Mouse (Mus musculus) limb, embryonic 11.5 days (tissue): ENCODE measurements around the gene Ndufa8. TPM values are rescaled to one million over a fixed set of nuclear protein-coding genes. Genes with fewer than 3 reads are reported as not detected.

Experiments
- ATAC-seq: fragments of 200-750 bp; cut with Nextera tagmentation; 2 replicates; pipeline ENCODE4 v1.8.0; 2017; ENCODE audit warnings: low read depth; ENCODE audit not compliant: insufficient number of reproducible peaks, low FRiP score, low TSS enrichment
- DNase-seq: peaks from one replicate; pipeline ENCODE4 v3.0.0-alpha.2; 2015; ENCODE audit warnings: low spot score
- H3K27ac ChIP-seq: fragments of 300-500 bp; sonication (generic); replicated peaks from 2 replicates; pipeline ENCODE4 v1.5.1; 2014; ENCODE audit warnings: low read depth, mild to moderate bottlenecking, low read length
- H3K27me3 ChIP-seq: fragments of 300-500 bp; sonication (generic); 2 replicates; pipeline ENCODE4 v1.6.1; 2014; ENCODE audit warnings: mild to moderate bottlenecking, low read length, mixed read lengths; ENCODE audit not compliant: control insufficient read depth, insufficient read depth
- H3K36me3 ChIP-seq: fragments of 300-500 bp; sonication (generic); 2 replicates; pipeline ENCODE4 v1.6.1; 2014; ENCODE audit warnings: mild to moderate bottlenecking, low read length, moderate library complexity, mixed read lengths; ENCODE audit not compliant: control insufficient read depth, insufficient read depth
- H3K4me1 ChIP-seq: fragments of 300-500 bp; sonication (generic); 2 replicates; pipeline ENCODE4 v1.6.1; 2014; ENCODE audit warnings: low read length, mixed read lengths; ENCODE audit not compliant: control insufficient read depth, insufficient read depth
- H3K4me2 ChIP-seq: fragments of 300-500 bp; sonication (generic); 2 replicates; pipeline ENCODE4 v1.6.1; 2014; ENCODE audit warnings: low read depth, mild to moderate bottlenecking, moderate library complexity; ENCODE audit not compliant: severe bottlenecking
- H3K4me3 ChIP-seq: fragments of 300-500 bp; sonication (generic); 2 replicates; pipeline ENCODE4 v1.5.1; 2014; ENCODE audit warnings: low read depth, low read length
- H3K9ac ChIP-seq: fragments of 300-500 bp; sonication (generic); 2 replicates; pipeline ENCODE4 v1.6.1; 2014; ENCODE audit warnings: mild to moderate bottlenecking, low read length
- H3K9me3 ChIP-seq: fragments of 300-500 bp; sonication (generic); 2 replicates; pipeline ENCODE4 v1.6.1; 2016; ENCODE audit warnings: low read length; ENCODE audit not compliant: control insufficient read depth
- WGBS: fragments of 180-500 bp; shearing (Covaris S2); extraction: QIAGEN DNeasy Blood & Tissue Kit; methylation state at CpG from one replicate; pipeline ENCODE4 v1.1.7; 2014; 5-methylcytosine and 5-hydroxymethylcytosine counted together
- polyA plus RNA-seq: library from polyadenylated mRNA; unstranded; fragments of >200 nt; fragmentation: Nextera tagmentation; extraction: Ambion mirVana; gene quantifications from 2 replicates; pipeline ENCODE4 v1.2.1, GENCODE M21; 2014

The Ndufa8 gene
- polyA plus RNA-seq, 1 experiment from 2014 or later = 196 TPM

GRCm38 (mm10) chr2:36089190-36089589 lies 40.0 kb upstream of the Ndufa8 start:
- H3K27me3 ChIP-seq = peaks cover 69% of the 10 kb centered on the region
- H3K9me3 ChIP-seq = no peaks in the 10 kb centered on the region
- no peak for ATAC-seq

GRCm38 (mm10) chr2:36085041-36085440 lies 35.8 kb upstream of the Ndufa8 start:
- no peak overlapping the region for H3K9ac ChIP-seq
- no peak for DNase-seq
- no peak for ATAC-seq
- H3K36me3 ChIP-seq = no peaks in the 10 kb centered on the region
- peaks cover 7% of the 10 kb centered on the region for H3K4me1 ChIP-seq
- WGBS = 88% methylated on average over 1 of the region's 1 CpGs
- peaks cover 28% of the 10 kb centered on the region for H3K27me3 ChIP-seq
- no peaks in the 10 kb centered on the region for H3K9me3 ChIP-seq
- H3K4me2 ChIP-seq = no peak overlapping the region
- H3K4me3 ChIP-seq = no peak overlapping the region
- H3K27ac ChIP-seq = no peak overlapping the region

More at GRCm38 (mm10) chr2:36089190-36089589, 40.0 kb upstream of the Ndufa8 start:
- 63% methylated on average over 3 of the region's 3 CpGs for WGBS
- no peak overlapping the region for H3K4me3 ChIP-seq
- H3K4me2 ChIP-seq = no peak overlapping the region
- no peak for DNase-seq
- H3K36me3 ChIP-seq = no peaks in the 10 kb centered on the region
- peaks cover 2% of the 10 kb centered on the region; the same call in 1 of the 2 replicates for H3K4me1 ChIP-seq
- H3K27ac ChIP-seq = no peak overlapping the region
- H3K9ac ChIP-seq = no peak overlapping the region

- H3K27me3 ChIP-seq = peaks cover 11% of the 10 kb centered on the region
- DNase-seq (no peak), ATAC-seq (no peak)
- H3K4me1 ChIP-seq = peaks cover 13% of the 10 kb centered on the region
- no peaks in the 10 kb centered on the region for H3K9me3 ChIP-seq
- H3K4me2 ChIP-seq = no peak overlapping the region
- H3K27ac ChIP-seq = no peak overlapping the region
- 83% methylated on average over 9 of the region's 9 CpGs for WGBS
- no peak overlapping the region for H3K4me3 ChIP-seq
- H3K9ac ChIP-seq = no peak overlapping the region
- H3K36me3 ChIP-seq = no peaks in the 10 kb centered on the region
Observed at GRCm38 (mm10) chr2:36082802-36083580, 33.8 kb upstream of the Ndufa8 start.

- WGBS = 27% methylated on average over 9 of the region's 9 CpGs
- peak; percentile 46 for DNase-seq
- Histone ChIP-seq H3K4me1 (peaks cover 18% of the 10 kb centered on the region), H3K27me3 (peaks cover 3% of the 10 kb centered on the region; the same call in 1 of the 2 replicates), H3K9ac (no peak overlapping the region), H3K9me3 (no peaks in the 10 kb centered on the region), H3K36me3 (no peaks in the 10 kb centered on the region), H3K4me3 (no peak overlapping the region), H3K4me2 (no peak overlapping the region), H3K27ac (no peak overlapping the region)
- ATAC-seq = 0 out of 2 replicates have a peak, but pooled peaks have one; percentile 7
Observed at GRCm38 (mm10) chr2:36081446-36081845, 32.2 kb upstream of the Ndufa8 start.

GRCm38 (mm10) chr2:36077160-36077761 lies 28.1 kb upstream of the Ndufa8 start:
- Histone ChIP-seq H3K4me1 (peaks cover 18% of the 10 kb centered on the region), H3K36me3 (no peaks in the 10 kb centered on the region), H3K4me2 (peak overlapping the region; percentile 31), H3K9me3 (no peaks in the 10 kb centered on the region), H3K9ac (no peak overlapping the region), H3K27ac (no peak overlapping the region), H3K4me3 (no peak overlapping the region), H3K27me3 (no peaks in the 10 kb centered on the region)
- 12% methylated on average over 11 of the region's 11 CpGs for WGBS
- ATAC-seq = peak; percentile 24; the same call in 1 of the 2 replicates
- no peak for DNase-seq

GRCm38 (mm10) chr2:36075210-36075609 lies 26.0 kb upstream of the Ndufa8 start:
- Histone ChIP-seq H3K4me2 (no peak overlapping the region), H3K9ac (no peak overlapping the region), H3K36me3 (no peaks in the 10 kb centered on the region), H3K27me3 (no peaks in the 10 kb centered on the region), H3K9me3 (no peaks in the 10 kb centered on the region), H3K4me1 (peaks cover 11% of the 10 kb centered on the region), H3K4me3 (no peak overlapping the region), H3K27ac (no peak overlapping the region)
- 91% methylated on average over 5 of the region's 5 CpGs for WGBS
- ATAC-seq = no peak
- no peak for DNase-seq

- Histone ChIP-seq H3K27me3 (no peaks in the 10 kb centered on the region), H3K36me3 (no peaks in the 10 kb centered on the region), H3K9me3 (no peaks in the 10 kb centered on the region), H3K4me2 (no peak overlapping the region), H3K4me3 (no peak overlapping the region), H3K27ac (no peak overlapping the region), H3K9ac (no peak overlapping the region), H3K4me1 (peaks cover 7% of the 10 kb centered on the region)
- ATAC-seq (no peak), DNase-seq (no peak)
- WGBS = 55% methylated on average over 3 of the region's 3 CpGs
Observed at GRCm38 (mm10) chr2:36073781-36074180, 24.6 kb upstream of the Ndufa8 start.

- no peak overlapping the region for H3K27ac ChIP-seq
- no peak overlapping the region for H3K4me2 ChIP-seq
- 81% methylated on average over 8 of the region's 8 CpGs for WGBS
- no peak overlapping the region for H3K9ac ChIP-seq
- H3K4me1 ChIP-seq = no peaks in the 10 kb centered on the region
- no peaks in the 10 kb centered on the region for H3K36me3 ChIP-seq
- no peaks in the 10 kb centered on the region for H3K9me3 ChIP-seq
- no peak overlapping the region for H3K4me3 ChIP-seq
- no peak for DNase-seq
- H3K27me3 ChIP-seq = no peaks in the 10 kb centered on the region
- ATAC-seq = no peak
Observed at GRCm38 (mm10) chr2:36071660-36072305, 22.6 kb upstream of the Ndufa8 start.
